ENCODE assay signal across 27 mouse cellular contexts in the genomic region with DNA sequence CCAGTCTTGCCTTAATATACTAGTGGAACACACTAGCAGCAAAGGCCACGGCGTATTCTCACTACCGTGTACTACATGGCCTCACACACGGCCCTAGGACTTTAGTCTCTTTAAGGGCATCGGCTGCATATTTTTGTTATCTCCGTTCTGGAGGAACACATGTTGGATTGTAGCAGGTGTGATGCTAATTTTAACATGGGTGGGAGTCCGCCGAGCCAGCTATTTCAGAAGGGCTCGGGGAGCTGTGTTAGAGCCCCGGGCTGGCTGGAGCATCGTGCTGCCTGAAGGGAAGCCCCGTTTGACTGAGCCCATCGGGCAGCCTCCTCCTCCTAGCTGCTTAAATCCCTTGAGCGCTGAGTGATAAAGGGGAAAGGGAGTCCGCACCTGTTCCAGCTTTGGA. TPM values are rescaled to one million over a fixed set of nuclear protein-coding genes. Genes with fewer than 3 reads are reported as not detected.
DNase-seq lines count a peak whose midpoint lies in the region; ATAC-seq lines count a peak whose summit lies in the region.
"Had no signal": no experiment of that assay in that cellular context is flagged by ENCODE, and none has a peak within 500 bp of the region (broad histone marks: within the 10 kb centered on the region; RNA-seq: fewer than 3 reads in every experiment).

No protein-coding gene starts in this region.

- H3K4me3 ChIP-seq in heart, embryonic 10.5 days = peak overlapping the region; percentile 24; the same call in 1 of the 2 replicates
- H3K4me3 ChIP-seq in heart, embryonic 15.5 days = 0 out of 2 replicates have a peak overlapping the region, but pooled peaks have one; percentile 9
- H3K4me3 ChIP-seq in kidney, embryonic 15.5 days (replicated peaks) = no peak overlapping the region
- H3K4me3 ChIP-seq: limb, embryonic 12.5 days; liver, embryonic 12.5 days; megakaryocyte, embryonic 14.5 days; midbrain, embryonic 12.5 days; neural tube, embryonic 13.5 days had no signal

- peak; percentile 66 for ATAC-seq in heart, embryonic 15.5 days (replicated peaks; ENCODE audit: insufficient number of reproducible peaks, insufficient read depth, low FRiP score, low read depth)
- no peak for ATAC-seq in kidney, embryonic 15.5 days (replicated peaks; ENCODE audit: low FRiP score)
- ATAC-seq: forebrain, embryonic 14.5 days; intestine, postnatal 0 days; liver, embryonic 12.5 days; liver, postnatal 0 days had no signal

- intact Hi-C loops in heart, postnatal 10 days (cut with DNase I) = loop anchor here (5.0 kb wide), 1 partner anchor 37 kb away; no protein-coding TSS in a partner anchor

- H3K27me3 ChIP-seq in heart, embryonic 10.5 days (ENCODE audit: insufficient read depth, poor library complexity, severe bottlenecking) = no peaks in the 10 kb centered on the region
- H3K27me3 ChIP-seq in heart, embryonic 15.5 days = no peaks in the 10 kb centered on the region
- no peaks in the 10 kb centered on the region; the same call in 1 of the 2 replicates for H3K27me3 ChIP-seq in kidney, embryonic 15.5 days
- H3K27me3 ChIP-seq: limb, embryonic 12.5 days; liver, embryonic 12.5 days; megakaryocyte, embryonic 14.5 days; midbrain, embryonic 12.5 days; neural tube, embryonic 13.5 days had no signal

- 50% methylated on average over 15 of the region's 15 CpGs for WGBS in heart, embryonic 10.5 days
- WGBS in heart, embryonic 15.5 days = 48% methylated on average over 15 of the region's 15 CpGs
- 93% methylated on average over 15 of the region's 15 CpGs for WGBS in kidney, embryonic 15.5 days

- H3K27ac ChIP-seq in heart, embryonic 10.5 days = no peak overlapping the region
- peak overlapping the region; percentile 71 for H3K27ac ChIP-seq in heart, embryonic 15.5 days
- no peak overlapping the region for H3K27ac ChIP-seq in kidney, embryonic 15.5 days
- H3K27ac ChIP-seq: hindbrain, embryonic 14.5 days; limb, embryonic 12.5 days; liver, embryonic 12.5 days; midbrain, embryonic 12.5 days; neural tube, embryonic 13.5 days had no signal

- H3K36me3 ChIP-seq in heart, embryonic 10.5 days = no peaks in the 10 kb centered on the region
- H3K36me3 ChIP-seq in heart, embryonic 15.5 days = no peaks in the 10 kb centered on the region
- H3K36me3 ChIP-seq in kidney, embryonic 15.5 days = no peaks in the 10 kb centered on the region
- H3K36me3 ChIP-seq: G1E; limb, embryonic 12.5 days; liver, embryonic 12.5 days; midbrain, embryonic 12.5 days; neural tube, embryonic 13.5 days had no signal

- no peak overlapping the region for H3K9ac ChIP-seq in heart, embryonic 15.5 days
- no peak overlapping the region for H3K9ac ChIP-seq in kidney, embryonic 15.5 days
- H3K9ac ChIP-seq: hindbrain, embryonic 14.5 days; limb, embryonic 12.5 days; liver, embryonic 12.5 days; liver, postnatal 0 days; midbrain, embryonic 12.5 days; neural tube, embryonic 13.5 days had no signal

- H3K9me3 ChIP-seq in heart, embryonic 10.5 days = no peaks in the 10 kb centered on the region
- no peaks in the 10 kb centered on the region for H3K9me3 ChIP-seq in heart, embryonic 15.5 days (replicated peaks)
- no peaks in the 10 kb centered on the region for H3K9me3 ChIP-seq in kidney, embryonic 15.5 days (replicated peaks)
- H3K9me3 ChIP-seq: G1E; liver, embryonic 12.5 days; midbrain, embryonic 12.5 days; neural tube, embryonic 13.5 days had no signal

- no peak for DNase-seq in heart, embryonic 10.5 days (ENCODE audit: low spot score)
- no peak for DNase-seq in heart, adult 11 months
- no peak for DNase-seq in heart, adult 8-10 months (ENCODE audit: low spot score)
- DNase-seq in layer of hippocampus, adult 9-11 months = peak; percentile 31
- DNase-seq in layer of hippocampus, postnatal 10 days (ENCODE audit: low spot score in 2 of 2) = no peak
- DNase-seq in heart, postnatal 10 days = peak; percentile 20 to 21
- DNase-seq: adrenal gland, adult 8-10 months; cerebellum, adult 8-10 months; cerebellum, postnatal 25 days; gastrocnemius, postnatal 25 days; kidney, adult 9 months; kidney, postnatal 14 days; liver, postnatal 0 days; lung, postnatal 36 days; thymus, postnatal 14 days had no signal

- H3K4me2 ChIP-seq in heart, embryonic 15.5 days = peak overlapping the region; percentile 36
- H3K4me2 ChIP-seq in kidney, embryonic 15.5 days = no peak overlapping the region
- H3K4me2 ChIP-seq: hindbrain, embryonic 14.5 days; limb, embryonic 12.5 days; liver, embryonic 12.5 days; midbrain, embryonic 12.5 days; neural tube, embryonic 13.5 days had no signal

- H3K4me1 ChIP-seq in heart, embryonic 10.5 days = 0 out of 2 replicates have a peak, but pooled peaks cover 6% of the 10 kb centered on the region
- H3K4me1 ChIP-seq in heart, embryonic 15.5 days (replicated peaks) = 0 out of 2 replicates have a peak, but pooled peaks cover 8% of the 10 kb centered on the region
- H3K4me1 ChIP-seq in kidney, embryonic 15.5 days = no peaks in the 10 kb centered on the region
- H3K4me1 ChIP-seq: limb, embryonic 12.5 days; liver, embryonic 12.5 days; megakaryocyte, embryonic 14.5 days; midbrain, embryonic 12.5 days; neural tube, embryonic 13.5 days had no signal

RNA-seq across cellular contexts. Expression of gene Slc35g1, which starts 39.4 kb away (rescaled TPM):
- polyA plus RNA-seq in heart, embryonic 10.5 days (2016; fragmentation: Nextera tagmentation; extraction: Ambion mirVana) = 4.1 and 4.8 TPM in 2 replicates
- polyA plus RNA-seq in heart, embryonic 15.5 days (2015; fragmentation: Nextera tagmentation; extraction: Ambion mirVana) = 1.2 and 1.5 TPM in 2 replicates
- total RNA-seq in heart, adult 8-10 months (2022) = 1 to 10 TPM; 2.1 to 3.0 (median 2.4) TPM
- 1 to 10 TPM; 3.3 to 3.7 TPM for total RNA-seq in layer of hippocampus, postnatal 10 days (2021)
- 1 to 10 TPM; 1.6 to 1.9 TPM for total RNA-seq in heart, postnatal 10 days (2021)
- 6.6 and 7.6 TPM in 2 replicates for polyA plus RNA-seq in kidney, embryonic 15.5 days (2015; fragmentation: Nextera tagmentation; extraction: Ambion mirVana)

RNA-seq across cellular contexts. Expression of gene Plce1, which starts 45.7 kb away (rescaled TPM):
- 3.6 and 4.2 TPM in 2 replicates for polyA plus RNA-seq in heart, embryonic 10.5 days (2016; fragmentation: Nextera tagmentation; extraction: Ambion mirVana)
- 7.3 and 7.8 TPM in 2 replicates for polyA plus RNA-seq in heart, embryonic 15.5 days (2015; fragmentation: Nextera tagmentation; extraction: Ambion mirVana)
- 10 to 100 TPM; 15.0 to 19.5 (median 17.7) TPM for total RNA-seq in heart, adult 8-10 months (2022)
- total RNA-seq in layer of hippocampus, postnatal 10 days (2021) = 10 to 100 TPM; 11.2 to 14.6 TPM
- 10 to 100 TPM; 30.4 to 35.3 TPM for total RNA-seq in heart, postnatal 10 days (2021)
- polyA plus RNA-seq in kidney, embryonic 15.5 days (2015; fragmentation: Nextera tagmentation; extraction: Ambion mirVana) = 3.6 and 3.9 TPM in 2 replicates
- total RNA-seq: hematopoietic stem cell, adult 5-6 weeks had no signal
- polyA plus RNA-seq: G1E had no signal

Comparison
In these comparisons a context has a peak if more than half of its experiments do, and no peak if none do; other contexts are left out.
1. DNase-seq: peak in layer of hippocampus, adult 9-11 months (single experiment) and heart, postnatal 10 days (2 of 2); none in heart, embryonic 10.5 days (single experiment), heart, adult 11 months (single experiment), heart, adult 8-10 months (single experiment) and layer of hippocampus, postnatal 10 days (0 of 2).